Mouse (Mus musculus) ES-E14 (cell line): ENCODE measurements at regions not wholly inside any gene's neighbourhood (a gene's known extent, or its start where the extent isn't known, plus 50 kb on each side); places are given as distances from the start of the nearest gene placed in this dataset.

ENCODE experiments used
- DNase-seq: peaks from one replicate; pipeline ENCODE4 v3.0.0-alpha.2; 2013; ENCODE audit warnings: low read depth, low spot score
- H3K27ac ChIP-seq: 2 replicates; pipeline ENCODE4 v1.5.1; 2012; ENCODE audit warnings: low read depth, mild to moderate bottlenecking, low read length, moderate library complexity, mixed read lengths; ENCODE audit not compliant: poor library complexity, insufficient read depth, severe bottlenecking
- H3K36me3 ChIP-seq: 2 replicates; pipeline ENCODE4 v1.6.1; 2012; ENCODE audit warnings: mild to moderate bottlenecking, low read length, moderate library complexity, mixed read lengths; ENCODE audit not compliant: control insufficient read depth, poor library complexity, insufficient read depth, severe bottlenecking
- H3K4me1 ChIP-seq, 2 experiments: fragments of 150-350 bp in 1 of 2; sonication (generic) in 1 of 2; 2 replicates each; pipeline ENCODE4 v1.6.1; 2012; ENCODE audit warnings: low read length in 2 of 2, mild to moderate bottlenecking in 1 of 2, mixed read lengths in 1 of 2; ENCODE audit not compliant: control insufficient read depth in 2 of 2, insufficient read depth in 2 of 2, poor library complexity in 1 of 2
- H3K4me3 ChIP-seq, 2 experiments: fragments of 150-350 bp in 1 of 2; sonication (generic) in 1 of 2; 2 replicates each; pipeline ENCODE4 v1.5.1; 2012; ENCODE audit warnings: low read length in 2 of 2, low read depth in 1 of 2, mild to moderate bottlenecking in 1 of 2, mixed read lengths in 1 of 2; ENCODE audit not compliant: insufficient read depth in 1 of 2, poor library complexity in 1 of 2, severe bottlenecking in 1 of 2
- H3K9ac ChIP-seq: 2 replicates; pipeline ENCODE4 v1.6.1; 2012; ENCODE audit warnings: low read depth, mild to moderate bottlenecking, low read length, mixed read lengths; ENCODE audit not compliant: poor library complexity, insufficient read depth, severe bottlenecking
- H3K9me3 ChIP-seq: fragments of 150-350 bp; sonication (generic); 2 replicates; pipeline ENCODE4 v1.6.1; 2012; ENCODE audit warnings: low read depth, mild to moderate bottlenecking, low read length; ENCODE audit not compliant: control insufficient read depth, insufficient read depth
- CHD2 ChIP-seq: IDR thresholded peaks from 2 replicates; pipeline ENCODE4 v1.6.1; 2014; ENCODE audit warnings: mild to moderate bottlenecking, low read depth, low read length, inconsistent platforms
- HCFC1 ChIP-seq: IDR thresholded peaks from 2 replicates; pipeline ENCODE4 v1.6.1; 2012; ENCODE audit warnings: low read length, inconsistent platforms, borderline replicate concordance; ENCODE audit not compliant: insufficient read depth
- MAFK ChIP-seq: IDR thresholded peaks from 2 replicates; pipeline ENCODE4 v1.6.1; 2014; ENCODE audit warnings: mild to moderate bottlenecking, low read depth, low read length, inconsistent platforms; ENCODE audit not compliant: insufficient read depth
- ZC3H11A ChIP-seq: IDR thresholded peaks from 2 replicates; pipeline ENCODE4 v1.6.1; 2012; ENCODE audit warnings: low read depth, mild to moderate bottlenecking, inconsistent platforms, low read length, borderline replicate concordance
- ZNF384 ChIP-seq: IDR thresholded peaks from 2 replicates; pipeline ENCODE4 v1.6.1; 2012; ENCODE audit warnings: low read depth, low read length, inconsistent platforms
- in situ Hi-C, 2 experiments: fragments of 600-800 bp; cut with MboI; formaldehyde crosslinking; loops; one replicate each; pipeline ENCODE4 v1.15.1; 2025; ENCODE audit warnings: low sequenced_read_pairs in 2 of 2, inconsistent platforms in 1 of 2; ENCODE audit not compliant: unreplicated experiment in 2 of 2

DNA sequence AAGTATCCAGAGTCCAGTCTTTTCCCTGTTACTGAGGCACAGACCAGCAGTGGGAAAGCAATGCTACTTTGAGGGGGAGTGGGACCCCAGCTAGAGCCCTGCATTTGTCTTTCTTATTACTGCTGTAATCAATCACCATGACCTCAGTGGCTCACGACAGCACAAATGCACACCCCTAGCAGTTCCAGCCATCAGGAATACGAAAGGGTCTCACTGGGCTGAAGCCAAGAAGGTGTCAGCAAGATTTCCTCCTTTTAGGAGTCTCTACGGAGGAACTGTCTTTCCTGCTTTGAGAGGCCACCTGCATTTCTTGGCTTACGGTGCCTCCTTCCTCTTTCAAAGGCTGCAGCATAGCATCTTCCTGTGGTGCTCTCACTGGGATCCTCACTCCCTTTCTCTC lies 234.3 kb upstream of the Pgrmc2 start:
- no peak overlapping the region for H3K4me3 ChIP-seq
- no peaks in the 10 kb centered on the region for H3K4me1 ChIP-seq
- no peak overlapping the region for H3K27ac ChIP-seq
- no peak for DNase-seq
- TF ChIP-seq ZC3H11A = no peak
- no peak for TF ChIP-seq ZNF384
- TF ChIP-seq HCFC1 = no peak
- TF ChIP-seq MAFK = no peak
- no peak for TF ChIP-seq CHD2
- no peak overlapping the region for H3K9ac ChIP-seq
- in situ Hi-C loops = no loop called here
- no peaks in the 10 kb centered on the region for H3K9me3 ChIP-seq
- H3K36me3 ChIP-seq = no peaks in the 10 kb centered on the region

DNA sequence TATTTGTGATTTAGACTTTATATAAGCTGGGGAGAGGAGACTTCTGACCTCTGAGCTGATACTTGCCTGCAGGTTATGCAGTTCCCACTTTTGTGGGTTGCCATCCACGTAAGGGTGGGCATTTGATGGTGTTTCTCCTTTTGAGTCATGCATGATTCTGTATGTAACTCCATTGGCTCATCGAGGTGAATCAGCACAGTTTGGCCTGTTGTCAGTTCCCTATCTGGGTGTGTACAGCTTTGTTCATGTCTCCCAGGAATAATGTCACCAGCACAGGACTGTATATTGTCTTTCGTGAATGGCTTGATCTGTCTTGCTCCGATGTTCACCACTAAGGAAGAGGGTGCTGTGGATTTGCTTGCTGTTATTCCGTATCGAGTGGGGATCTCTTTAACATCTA lies 229.6 kb upstream of the Pgrmc2 start:
- H3K27ac ChIP-seq = no peak overlapping the region
- H3K4me3 ChIP-seq = no peak overlapping the region
- no peaks in the 10 kb centered on the region for H3K4me1 ChIP-seq
- no peak overlapping the region for H3K9ac ChIP-seq
- no peaks in the 10 kb centered on the region for H3K9me3 ChIP-seq
- TF ChIP-seq ZC3H11A (no peak), CHD2 (no peak), ZNF384 (no peak), MAFK (no peak), HCFC1 (no peak)
- no peaks in the 10 kb centered on the region for H3K36me3 ChIP-seq
- in situ Hi-C loops = no loop called here
- DNase-seq = no peak

DNA sequence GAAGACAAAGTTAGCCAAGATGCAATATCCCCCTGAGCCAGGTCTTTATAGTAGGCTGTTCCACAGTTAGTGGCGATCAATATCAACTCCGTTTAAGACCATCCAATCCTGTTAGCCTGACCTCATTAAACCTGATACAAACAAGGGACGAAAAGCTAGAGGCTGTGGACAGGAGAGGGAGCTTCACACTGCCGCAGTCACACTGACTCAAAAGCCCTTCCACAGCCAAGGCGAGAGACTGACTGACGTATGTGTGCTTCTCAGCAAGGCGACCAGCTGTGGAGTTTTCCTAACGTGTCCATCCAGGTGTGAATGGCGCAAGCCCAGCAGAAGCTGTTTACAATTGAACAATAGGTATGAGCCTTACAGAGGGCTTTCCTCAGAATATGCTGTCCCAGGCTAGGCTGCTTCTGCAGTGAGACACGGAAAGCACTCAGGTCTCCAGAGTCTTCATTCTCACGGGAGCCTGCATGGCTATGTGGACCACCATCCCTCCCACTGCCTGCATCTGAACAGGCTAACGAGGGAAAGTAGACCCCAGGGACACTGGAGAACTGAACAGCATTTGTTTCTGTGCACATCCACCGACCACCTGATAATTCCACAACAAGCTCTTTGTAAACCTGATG lies 224.7 kb upstream of the Pgrmc2 start:
- TF ChIP-seq CHD2 (no peak), MAFK (no peak)
- no peak overlapping the region for H3K4me3 ChIP-seq
- in situ Hi-C loops = no loop called here
- H3K9me3 ChIP-seq = no peaks in the 10 kb centered on the region
- H3K9ac ChIP-seq = no peak overlapping the region
- H3K4me1 ChIP-seq = no peaks in the 10 kb centered on the region
- H3K36me3 ChIP-seq = no peaks in the 10 kb centered on the region
- no peak overlapping the region for H3K27ac ChIP-seq
- DNase-seq = no peak

DNA sequence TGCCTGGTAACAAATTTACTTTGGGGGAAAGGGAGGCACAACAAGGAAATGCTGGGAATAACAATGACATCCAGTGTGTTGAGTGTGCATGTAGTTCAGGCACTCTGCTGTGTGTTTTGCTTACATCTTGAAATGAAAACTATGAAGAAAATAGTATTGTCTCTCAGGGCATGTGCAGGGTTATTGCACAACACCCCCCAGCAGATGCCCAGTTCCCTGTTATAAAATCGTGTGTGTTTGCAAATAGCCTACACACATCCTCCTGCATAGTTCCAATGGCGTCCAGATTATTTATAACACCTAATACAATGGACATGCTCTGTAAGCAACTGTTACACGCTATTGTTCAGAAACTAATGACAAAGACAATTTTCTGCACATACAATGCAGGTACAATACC lies 220.0 kb upstream of the Pgrmc2 start:
- Histone ChIP-seq H3K9me3 (no peaks in the 10 kb centered on the region), H3K27ac (no peak overlapping the region), H3K4me1 (no peaks in the 10 kb centered on the region), H3K4me3 (no peak overlapping the region), H3K9ac (no peak overlapping the region), H3K36me3 (no peaks in the 10 kb centered on the region)
- no peak for TF ChIP-seq HCFC1
- no peak for TF ChIP-seq MAFK
- no peak for TF ChIP-seq ZC3H11A
- TF ChIP-seq ZNF384 = no peak
- no peak for TF ChIP-seq CHD2
- in situ Hi-C loops = no loop called here
- DNase-seq = no peak

DNA sequence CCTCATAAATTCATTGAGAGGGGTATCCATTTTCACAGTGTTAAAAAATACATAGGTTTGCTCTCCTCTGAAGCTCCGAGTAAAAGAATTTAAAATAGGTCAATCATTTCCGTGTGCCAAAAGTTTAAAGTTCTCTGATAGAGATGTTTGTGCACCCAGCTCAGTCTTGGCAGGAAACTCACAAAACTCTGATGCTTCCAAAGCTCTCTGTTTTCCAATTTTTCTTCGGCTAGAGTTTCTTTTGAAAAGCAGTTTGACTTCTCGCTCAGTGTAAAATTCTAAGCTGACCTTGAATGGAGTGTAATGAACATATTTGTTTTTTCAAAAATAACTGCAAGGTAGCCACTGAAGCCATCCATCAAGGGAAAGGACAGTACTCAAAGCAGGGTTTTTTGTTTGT lies 215.9 kb upstream of the Pgrmc2 start:
- TF ChIP-seq CHD2 = no peak
- no peak for TF ChIP-seq HCFC1
- no peak for TF ChIP-seq ZNF384
- no peak for TF ChIP-seq MAFK
- TF ChIP-seq ZC3H11A = no peak
- no peaks in the 10 kb centered on the region for H3K4me1 ChIP-seq
- DNase-seq = no peak
- in situ Hi-C loops = no loop called here
- H3K27ac ChIP-seq = no peak overlapping the region
- no peak overlapping the region for H3K4me3 ChIP-seq
- no peak overlapping the region for H3K9ac ChIP-seq
- no peaks in the 10 kb centered on the region for H3K36me3 ChIP-seq
- no peaks in the 10 kb centered on the region for H3K9me3 ChIP-seq
